Mouse (Mus musculus): ENCODE measurements around the gene Gbx1.

- TF ChIP-seq POLR2A (IDR thresholded peaks at IDR 0.05; ENCODE audit: control insufficient read depth in 1 of 2, insufficient read depth in 1 of 2, low read depth in 1 of 2, low read length in 2 of 2, poor library complexity in 1 of 2) (no peak), MYB (IDR thresholded peaks at IDR 0.05; ENCODE audit: low read depth, low read length) (no peak)
These were observed 16.4 kb downstream of the Gbx1 start for GRCm38 (mm10) chr5:24510635-24511034.

All from MEL (cell line).